Mouse (Mus musculus) spleen, adult 2 months (tissue): ENCODE measurements around the gene Csk.

ENCODE experiments used
- CTCF ChIP-seq: fragments of 200-500 bp; IDR thresholded peaks from 2 replicates; pipeline ENCODE4 v1.5.1; 2011; ENCODE audit warnings: mild to moderate bottlenecking, inconsistent platforms; ENCODE audit not compliant: insufficient read depth, insufficient read length, insufficient replicate concordance; ENCODE audit errors: extremely low read depth
- POLR2A ChIP-seq: fragments of 200-500 bp; IDR thresholded peaks from 2 replicates; pipeline ENCODE4 v1.6.1; 2011; ENCODE audit warnings: low read depth, low read length, inconsistent platforms

GRCm38 (mm10) chr9:57637741-57638322, 15.6 kb downstream of the Csk start:
- no peak for TF ChIP-seq CTCF
- no peak; the same call in 1 of the 2 replicates for TF ChIP-seq POLR2A
